Mouse (Mus musculus) heart, embryonic 16.5 days (tissue): ENCODE data around the gene Tmem145. TPM values are rescaled to one million over a fixed set of nuclear protein-coding genes. Genes with fewer than 3 reads are reported as not detected.

Experiments used
- ATAC-seq: fragments of 200-750 bp; cut with Nextera tagmentation; replicated peaks from 2 replicates; pipeline ENCODE4 v1.8.0; 2017; ENCODE audit warnings: moderate number of reproducible peaks; ENCODE audit not compliant: insufficient read depth, low FRiP score; ENCODE audit errors: extremely low read depth
- H3K27ac ChIP-seq: fragments of 300-500 bp; sonication (generic); 2 replicates; pipeline ENCODE4 v1.5.1; 2014; ENCODE audit warnings: mild to moderate bottlenecking, low read length, control low read depth, moderate library complexity
- H3K27me3 ChIP-seq: fragments of 300-500 bp; sonication (generic); 2 replicates; pipeline ENCODE4 v1.6.1; 2014; ENCODE audit warnings: low read length, mixed read lengths; ENCODE audit not compliant: control insufficient read depth, insufficient read depth
- H3K36me3 ChIP-seq: fragments of 300-500 bp; sonication (generic); 2 replicates; pipeline ENCODE4 v1.6.1; 2014; ENCODE audit not compliant: control insufficient read depth, insufficient read depth
- H3K4me1 ChIP-seq: fragments of 300-500 bp; sonication (generic); 2 replicates; pipeline ENCODE4 v1.6.1; 2014; ENCODE audit warnings: low read length, mixed read lengths; ENCODE audit not compliant: control insufficient read depth, insufficient read depth
- H3K4me2 ChIP-seq: fragments of 300-500 bp; sonication (generic); 2 replicates; pipeline ENCODE4 v1.6.1; 2014; ENCODE audit warnings: low read depth, mild to moderate bottlenecking, control low read depth, low read length
- H3K4me3 ChIP-seq: fragments of 300-500 bp; sonication (generic); 2 replicates; pipeline ENCODE4 v1.5.1; 2014; ENCODE audit warnings: mild to moderate bottlenecking, control low read depth, low read length
- H3K9ac ChIP-seq: fragments of 300-500 bp; sonication (generic); 2 replicates; pipeline ENCODE4 v1.6.1; 2014; ENCODE audit warnings: low read length, control low read depth
- H3K9me3 ChIP-seq: fragments of 300-500 bp; sonication (generic); replicated peaks from 2 replicates; pipeline ENCODE4 v1.6.1; 2016; ENCODE audit warnings: low read length; ENCODE audit not compliant: control insufficient read depth
- WGBS: fragments of 180-500 bp; shearing (Covaris S2); extraction: QIAGEN DNeasy Blood & Tissue Kit; methylation state at CpG from one replicate; pipeline ENCODE4 v1.1.7; 2014; 5-methylcytosine and 5-hydroxymethylcytosine counted together
- polyA plus RNA-seq: library from polyadenylated mRNA; unstranded; fragments of >200 nt; fragmentation: Nextera tagmentation; extraction: Ambion mirVana; gene quantifications from 2 replicates; pipeline ENCODE4 v1.2.1, GENCODE M21; 2015

Tmem145 gene
- polyA plus RNA-seq, 1 experiment from 2014 or later, result 0.08 TPM

GRCm38 (mm10) chr7:25281734-25282601, 23.9 kb upstream of the Tmem145 start:
- peak overlapping the region; percentile 95 for H3K4me2 ChIP-seq
- H3K9me3 ChIP-seq, result no peaks in the 10 kb centered on the region
- peak overlapping the region; percentile 92 for H3K9ac ChIP-seq
- H3K4me3 ChIP-seq, result peak overlapping the region; percentile 91
- WGBS, result under 1% methylated on average over 60 of the region's 108 CpGs
- ATAC-seq, result peak; percentile 77
- H3K4me1 ChIP-seq, result peaks cover 50% of the 10 kb centered on the region
- peaks cover 22% of the 10 kb centered on the region for H3K36me3 ChIP-seq
- H3K27me3 ChIP-seq, result no peaks in the 10 kb centered on the region
- H3K27ac ChIP-seq, result peak overlapping the region; percentile 100

GRCm38 (mm10) chr7:25282731-25283211, 23.1 kb upstream of the Tmem145 start:
- Histone ChIP-seq H3K36me3 (peaks cover 30% of the 10 kb centered on the region), H3K27me3 (no peaks in the 10 kb centered on the region), H3K9ac (peak overlapping the region; percentile 92), H3K4me1 (peaks cover 42% of the 10 kb centered on the region), H3K4me2 (peak overlapping the region; percentile 91), H3K4me3 (peak overlapping the region; percentile 91), H3K9me3 (no peaks in the 10 kb centered on the region), H3K27ac (peak overlapping the region; percentile 99)
- WGBS, result under 1% methylated on average over 27 of the region's 36 CpGs
- ATAC-seq, result no peak

DNA sequence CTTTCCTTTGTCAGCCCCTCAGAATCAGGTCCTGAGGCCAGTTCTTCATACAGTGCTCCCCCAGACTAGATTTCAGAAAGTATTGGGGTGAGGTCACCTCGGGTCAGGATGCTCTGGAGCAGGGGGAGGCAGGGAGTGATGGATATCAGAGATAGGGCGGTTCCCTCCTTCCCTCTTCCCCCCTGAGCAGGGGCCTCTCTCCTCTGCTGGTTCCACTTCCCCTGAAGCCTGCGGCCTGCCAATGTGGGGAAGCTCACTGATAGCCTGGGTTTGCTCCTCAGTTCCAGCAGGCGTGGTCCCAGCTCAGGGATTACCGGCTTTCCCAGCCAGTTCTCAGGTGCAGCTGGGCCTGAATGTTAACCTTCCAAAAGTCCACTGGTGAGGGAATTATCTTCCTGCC, 22.3 kb upstream of the Tmem145 start:
- peak overlapping the region; percentile 91 for H3K4me2 ChIP-seq
- peak overlapping the region; percentile 92 for H3K9ac ChIP-seq
- peaks cover 38% of the 10 kb centered on the region for H3K36me3 ChIP-seq
- H3K27ac ChIP-seq, result peak overlapping the region; percentile 99
- H3K4me1 ChIP-seq, result peaks cover 38% of the 10 kb centered on the region
- ATAC-seq, result no peak
- 6% methylated on average over 5 of the region's 5 CpGs for WGBS
- peak overlapping the region; percentile 91 for H3K4me3 ChIP-seq
- no peaks in the 10 kb centered on the region for H3K9me3 ChIP-seq
- no peaks in the 10 kb centered on the region for H3K27me3 ChIP-seq

GRCm38 (mm10) chr7:25284171-25284570, 21.7 kb upstream of the Tmem145 start:
- 56% methylated on average over 2 of the region's 2 CpGs for WGBS
- H3K9ac ChIP-seq, result peak overlapping the region; percentile 92; the same call in 1 of the 2 replicates

GRCm38 (mm10) chr7:25284766-25285165, 21.1 kb upstream of the Tmem145 start:
- Histone ChIP-seq H3K36me3 (peaks cover 49% of the 10 kb centered on the region), H3K9me3 (no peaks in the 10 kb centered on the region), H3K4me2 (no peak overlapping the region; the same call in 1 of the 2 replicates), H3K27me3 (no peaks in the 10 kb centered on the region), H3K9ac (peak overlapping the region; percentile 50), H3K27ac (no peak overlapping the region), H3K4me1 (peaks cover 37% of the 10 kb centered on the region), H3K4me3 (no peak overlapping the region)
- 54% methylated on average over 5 of the region's 5 CpGs for WGBS
- ATAC-seq, result no peak

More at GRCm38 (mm10) chr7:25284171-25284570, 21.7 kb upstream of the Tmem145 start:
- Histone ChIP-seq H3K9me3 (no peaks in the 10 kb centered on the region), H3K27ac (peak overlapping the region; percentile 99; the same call in 1 of the 2 replicates), H3K4me3 (peak overlapping the region; percentile 91), H3K4me2 (peak overlapping the region; percentile 91), H3K36me3 (peaks cover 43% of the 10 kb centered on the region), H3K4me1 (peaks cover 38% of the 10 kb centered on the region), H3K27me3 (no peaks in the 10 kb centered on the region)
- no peak for ATAC-seq

- peaks cover 31% of the 10 kb centered on the region for H3K4me1 ChIP-seq
- H3K4me2 ChIP-seq, result no peak overlapping the region
- H3K9me3 ChIP-seq, result no peaks in the 10 kb centered on the region
- H3K4me3 ChIP-seq, result no peak overlapping the region
- H3K9ac ChIP-seq, result no peak overlapping the region
- peaks cover 58% of the 10 kb centered on the region for H3K36me3 ChIP-seq
- 88% methylated on average over 20 of the region's 20 CpGs for WGBS
- H3K27ac ChIP-seq, result no peak overlapping the region
- ATAC-seq, result no peak
- H3K27me3 ChIP-seq, result no peaks in the 10 kb centered on the region
Measured at GRCm38 (mm10) chr7:25285511-25286238, 20.2 kb upstream of the Tmem145 start.

DNA sequence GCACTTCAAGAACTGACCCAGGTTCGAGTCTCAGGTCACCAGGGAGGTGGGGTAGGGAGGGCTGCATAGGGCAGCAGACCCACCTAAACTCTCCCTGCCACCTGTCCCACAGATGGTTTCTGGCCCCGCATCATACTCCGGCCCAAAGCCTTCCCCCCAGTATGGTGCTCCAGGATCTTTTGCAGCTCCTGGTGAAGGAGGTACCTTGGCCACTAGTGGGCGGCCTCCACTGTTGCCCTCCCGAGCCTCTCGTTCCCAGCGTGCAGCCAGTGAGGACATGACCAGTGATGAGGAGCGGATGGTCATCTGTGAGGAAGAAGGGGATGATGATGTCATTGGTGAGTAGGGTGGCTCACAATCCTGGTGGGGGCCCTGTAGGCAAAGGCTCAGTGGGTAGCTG, 18.9 kb upstream of the Tmem145 start:
- Histone ChIP-seq H3K4me2 (no peak overlapping the region), H3K36me3 (peaks cover 71% of the 10 kb centered on the region), H3K4me1 (peaks cover 23% of the 10 kb centered on the region), H3K4me3 (no peak overlapping the region), H3K9ac (no peak overlapping the region), H3K9me3 (no peaks in the 10 kb centered on the region), H3K27ac (no peak overlapping the region), H3K27me3 (no peaks in the 10 kb centered on the region)
- 78% methylated on average over 8 of the region's 8 CpGs for WGBS
- no peak for ATAC-seq

DNA sequence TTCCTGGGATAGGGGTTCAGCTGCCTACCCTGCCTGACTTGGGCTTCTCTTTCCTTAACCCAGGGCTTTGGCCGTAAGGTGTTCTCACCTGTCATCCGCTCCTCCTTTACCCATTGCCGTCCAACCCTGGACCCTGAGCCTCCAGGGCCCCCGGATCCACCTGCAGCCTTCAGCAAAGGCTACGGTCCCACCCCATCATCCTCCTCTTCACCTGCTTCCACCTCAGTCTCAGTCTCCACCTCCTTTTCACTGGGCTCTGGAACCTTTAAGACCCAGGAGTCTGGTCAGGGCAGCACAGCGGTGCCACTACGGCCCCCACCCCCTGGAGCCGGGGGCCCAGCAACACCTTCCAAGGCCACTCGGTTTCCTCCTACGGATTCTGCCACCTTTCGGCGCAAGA, 17.9 kb upstream of the Tmem145 start:
- H3K27ac ChIP-seq, result no peak overlapping the region
- no peak for ATAC-seq
- H3K4me3 ChIP-seq, result no peak overlapping the region
- 93% methylated on average over 12 of the region's 12 CpGs for WGBS
- H3K4me2 ChIP-seq, result no peak overlapping the region
- H3K9me3 ChIP-seq, result no peaks in the 10 kb centered on the region
- no peaks in the 10 kb centered on the region for H3K27me3 ChIP-seq
- peaks cover 23% of the 10 kb centered on the region for H3K4me1 ChIP-seq
- peaks cover 81% of the 10 kb centered on the region for H3K36me3 ChIP-seq
- H3K9ac ChIP-seq, result no peak overlapping the region

GRCm38 (mm10) chr7:25288721-25289120, 17.2 kb upstream of the Tmem145 start:
- no peaks in the 10 kb centered on the region for H3K27me3 ChIP-seq
- peaks cover 85% of the 10 kb centered on the region for H3K36me3 ChIP-seq
- no peak overlapping the region for H3K4me3 ChIP-seq
- H3K9ac ChIP-seq, result no peak overlapping the region
- no peak for ATAC-seq
- H3K4me1 ChIP-seq, result peaks cover 19% of the 10 kb centered on the region
- no peak overlapping the region for H3K4me2 ChIP-seq
- no peak overlapping the region for H3K27ac ChIP-seq
- no peaks in the 10 kb centered on the region for H3K9me3 ChIP-seq
- WGBS, result 86% methylated on average over 3 of the region's 3 CpGs
